Comparison of ENCODE assay signal across 24 mouse cellular contexts in the genomic region with DNA sequence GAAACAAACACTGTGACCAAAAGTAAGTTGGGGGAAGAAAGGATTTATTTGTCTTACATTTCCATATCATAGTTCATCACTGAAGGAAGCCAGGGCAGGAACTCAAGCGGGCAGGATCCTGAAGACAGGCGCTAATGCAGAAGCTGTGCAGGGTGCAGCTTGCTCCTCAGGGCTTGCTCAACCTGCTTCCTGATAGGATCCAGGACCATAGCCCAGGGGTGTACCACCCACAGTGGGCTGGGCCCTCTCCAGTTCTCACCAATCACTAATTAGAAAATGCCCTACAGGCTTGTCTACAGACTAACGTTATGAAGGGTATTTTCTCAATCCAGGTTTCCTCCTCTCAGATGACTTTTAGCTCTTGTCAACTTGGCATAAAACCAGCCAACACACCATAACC. TPM values are rescaled to one million over a fixed set of nuclear protein-coding genes. Genes with fewer than 3 reads are reported as not detected.
DNase-seq lines count a peak whose midpoint lies in the region; ATAC-seq lines count a peak whose summit lies in the region.
"Had no signal": no experiment of that assay in that cellular context is flagged by ENCODE, and none has a peak within 500 bp of the region (broad histone marks: within the 10 kb centered on the region; RNA-seq: fewer than 3 reads in every experiment).

No protein-coding gene starts in this region.

- no peaks in the 10 kb centered on the region for H3K27me3 ChIP-seq in midbrain, embryonic 11.5 days (ENCODE audit: control insufficient read depth, insufficient read depth, low read length)
- H3K27me3 ChIP-seq in midbrain, embryonic 13.5 days: no peaks in the 10 kb centered on the region
- H3K27me3 ChIP-seq in limb, embryonic 12.5 days: no peaks in the 10 kb centered on the region
- peaks cover 21% of the 10 kb centered on the region; the same call in 1 of the 2 replicates for H3K27me3 ChIP-seq in liver, embryonic 15.5 days
- H3K27me3 ChIP-seq: limb, embryonic 15.5 days; midbrain, embryonic 12.5 days; neural tube, embryonic 12.5 days had no signal

- H3K9ac ChIP-seq in midbrain, embryonic 11.5 days (ENCODE audit: low read length): no peak overlapping the region
- H3K9ac ChIP-seq in midbrain, embryonic 13.5 days (replicated peaks): no peak overlapping the region
- H3K9ac ChIP-seq in limb, embryonic 12.5 days (replicated peaks): no peak overlapping the region
- H3K9ac ChIP-seq in liver, embryonic 15.5 days: no peak overlapping the region
- H3K9ac ChIP-seq: limb, embryonic 15.5 days; midbrain, embryonic 12.5 days; neural tube, embryonic 12.5 days had no signal

- H3K36me3 ChIP-seq in midbrain, embryonic 11.5 days (ENCODE audit: control insufficient read depth, insufficient read depth, low read length): no peaks in the 10 kb centered on the region
- H3K36me3 ChIP-seq in midbrain, embryonic 13.5 days: no peaks in the 10 kb centered on the region
- H3K36me3 ChIP-seq in limb, embryonic 12.5 days: no peaks in the 10 kb centered on the region
- H3K36me3 ChIP-seq in liver, embryonic 15.5 days (replicated peaks): no peaks in the 10 kb centered on the region
- H3K36me3 ChIP-seq: limb, embryonic 15.5 days; midbrain, embryonic 12.5 days; neural tube, embryonic 12.5 days had no signal

- no peak overlapping the region for H3K4me2 ChIP-seq in midbrain, embryonic 11.5 days
- H3K4me2 ChIP-seq in midbrain, embryonic 13.5 days (replicated peaks): no peak overlapping the region
- H3K4me2 ChIP-seq in limb, embryonic 12.5 days: no peak overlapping the region
- 0 out of 2 replicates have a peak overlapping the region, but pooled peaks have one; percentile 5 for H3K4me2 ChIP-seq in liver, embryonic 15.5 days
- H3K4me2 ChIP-seq: limb, embryonic 15.5 days; midbrain, embryonic 12.5 days; neural tube, embryonic 12.5 days had no signal

- no peak overlapping the region for H3K27ac ChIP-seq in midbrain, embryonic 11.5 days (ENCODE audit: low read depth, low read length)
- no peak overlapping the region for H3K27ac ChIP-seq in midbrain, embryonic 13.5 days
- H3K27ac ChIP-seq in limb, embryonic 12.5 days: peak overlapping the region; percentile 89
- no peak overlapping the region; the same call in 1 of the 2 replicates for H3K27ac ChIP-seq in liver, embryonic 15.5 days (replicated peaks)
- H3K27ac ChIP-seq: gastrocnemius, adult 2 months; limb, embryonic 15.5 days; midbrain, embryonic 12.5 days; neural tube, embryonic 12.5 days had no signal

- no peak overlapping the region for H3K4me3 ChIP-seq in midbrain, embryonic 11.5 days (ENCODE audit: low read depth, low read length)
- no peak overlapping the region for H3K4me3 ChIP-seq in midbrain, embryonic 13.5 days (replicated peaks)
- H3K4me3 ChIP-seq in limb, embryonic 12.5 days (replicated peaks): no peak overlapping the region
- no peak overlapping the region for H3K4me3 ChIP-seq in liver, embryonic 15.5 days (replicated peaks)
- H3K4me3 ChIP-seq: gastrocnemius, adult 2 months; limb, embryonic 15.5 days; midbrain, embryonic 12.5 days; neural tube, embryonic 12.5 days had no signal

- peak; percentile 59 for DNase-seq in midbrain, embryonic 11.5 days (ENCODE audit: low spot score, missing footprints)
- no peak for DNase-seq in urinary bladder, postnatal 25 days (ENCODE audit: low spot score)
- no peak for DNase-seq in spleen, postnatal 14 days (ENCODE audit: low spot score in 2 of 2)
- DNase-seq in ovary, adult 18-20 months (ENCODE audit: low spot score): no peak
- DNase-seq: adrenal gland, postnatal 14 days; B cell, adult 2 months; cerebellum, postnatal 10 days; gastrocnemius, adult 2 months; heart, postnatal 4 days; layer of hippocampus, adult 9-11 months; lung, postnatal 36 days; right cerebral cortex, adult 18-20 months had no signal

- WGBS in midbrain, embryonic 11.5 days: 70% methylated on average over 3 of the region's 3 CpGs
- 80% methylated on average over 3 of the region's 3 CpGs for WGBS in midbrain, embryonic 13.5 days
- 55% methylated on average over 3 of the region's 3 CpGs for WGBS in limb, embryonic 12.5 days
- WGBS in liver, embryonic 15.5 days (ENCODE audit: insufficient replicate concordance): 53% methylated on average over 3 of the region's 3 CpGs

- peaks cover 16% of the 10 kb centered on the region for H3K4me1 ChIP-seq in midbrain, embryonic 11.5 days (ENCODE audit: control insufficient read depth, insufficient read depth, low read length)
- peaks cover 30% of the 10 kb centered on the region for H3K4me1 ChIP-seq in midbrain, embryonic 13.5 days (replicated peaks)
- peaks cover 65% of the 10 kb centered on the region for H3K4me1 ChIP-seq in limb, embryonic 12.5 days (replicated peaks)
- peaks cover 17% of the 10 kb centered on the region; the same call in 1 of the 2 replicates for H3K4me1 ChIP-seq in liver, embryonic 15.5 days (replicated peaks)

- no peaks in the 10 kb centered on the region for H3K9me3 ChIP-seq in midbrain, embryonic 11.5 days (ENCODE audit: control insufficient read depth, low read length)
- no peaks in the 10 kb centered on the region for H3K9me3 ChIP-seq in midbrain, embryonic 13.5 days
- no peaks in the 10 kb centered on the region for H3K9me3 ChIP-seq in limb, embryonic 12.5 days
- no peaks in the 10 kb centered on the region for H3K9me3 ChIP-seq in liver, embryonic 15.5 days (replicated peaks)
- H3K9me3 ChIP-seq: limb, embryonic 15.5 days; midbrain, embryonic 12.5 days; neural tube, embryonic 12.5 days had no signal

- ATAC-seq in midbrain, embryonic 11.5 days (ENCODE audit: low FRiP score): no peak
- no peak for ATAC-seq in midbrain, embryonic 13.5 days
- ATAC-seq in limb, embryonic 12.5 days (ENCODE audit: insufficient number of reproducible peaks, insufficient read depth, low FRiP score, low TSS enrichment, low read depth): no peak
- peak; percentile 60; the same call in 1 of the 2 replicates for ATAC-seq in liver, embryonic 15.5 days (ENCODE audit: insufficient read depth)
- no peak for ATAC-seq in erythroblast, adult 5-6 weeks (replicated peaks; ENCODE audit: low FRiP score, poor library complexity, severe bottlenecking)
- ATAC-seq: hindbrain, embryonic 16.5 days; intestine, embryonic 16.5 days had no signal

RNA-seq across cellular contexts. Expression of gene Tut4, which starts 23.6 kb away (rescaled TPM):
- 61.9 and 66.9 TPM in 2 replicates for polyA plus RNA-seq in midbrain, embryonic 11.5 days (2014; fragmentation: Nextera tagmentation; extraction: Ambion mirVana)
- polyA plus RNA-seq in midbrain, embryonic 13.5 days (2015; fragmentation: Nextera tagmentation; extraction: Ambion mirVana): 92.4 and 97.6 TPM in 2 replicates
- 144 and 154 TPM in 2 replicates for polyA plus RNA-seq in limb, embryonic 12.5 days (2016; fragmentation: Nextera tagmentation; extraction: Ambion mirVana)
- 16.4 and 17.6 TPM in 2 replicates for polyA plus RNA-seq in liver, embryonic 15.5 days (2015; fragmentation: Nextera tagmentation; extraction: Ambion mirVana)
- 11.1 and 13.1 TPM in 2 replicates for total RNA-seq in erythroblast, adult 5-6 weeks (2015; ENCODE audit: low replicate concordance)
- total RNA-seq in erythroblast, adult 5-6 weeks (2017; ENCODE audit: low replicate concordance): 8.4 and 18.3 TPM in 2 replicates

RNA-seq across cellular contexts. Expression of gene Gpx7, which starts 28.9 kb away (rescaled TPM):
- polyA plus RNA-seq in midbrain, embryonic 11.5 days (2014; fragmentation: Nextera tagmentation; extraction: Ambion mirVana): 50.8 and 52.4 TPM in 2 replicates
- 24.7 and 26.2 TPM in 2 replicates for polyA plus RNA-seq in midbrain, embryonic 13.5 days (2015; fragmentation: Nextera tagmentation; extraction: Ambion mirVana)
- polyA plus RNA-seq in limb, embryonic 12.5 days (2016; fragmentation: Nextera tagmentation; extraction: Ambion mirVana): 62.0 and 62.9 TPM in 2 replicates
- 9.7 and 10.1 TPM in 2 replicates for polyA plus RNA-seq in liver, embryonic 15.5 days (2015; fragmentation: Nextera tagmentation; extraction: Ambion mirVana)
- not detected in 2 replicates for total RNA-seq in erythroblast, adult 5-6 weeks (2015; ENCODE audit: low replicate concordance)
- total RNA-seq in erythroblast, adult 5-6 weeks (2017; ENCODE audit: low replicate concordance): not detected in 2 replicates

RNA-seq across cellular contexts. Expression of gene Shisal2a, which starts 52.5 kb away (rescaled TPM):
- polyA plus RNA-seq in midbrain, embryonic 11.5 days (2014; fragmentation: Nextera tagmentation; extraction: Ambion mirVana): 1.6 and 2.4 TPM in 2 replicates
- 4.5 and 5.9 TPM in 2 replicates for polyA plus RNA-seq in midbrain, embryonic 13.5 days (2015; fragmentation: Nextera tagmentation; extraction: Ambion mirVana)
- polyA plus RNA-seq in limb, embryonic 12.5 days (2016; fragmentation: Nextera tagmentation; extraction: Ambion mirVana): 8.1 and 9.4 TPM in 2 replicates
- 0.26 and 0.35 TPM in 2 replicates for polyA plus RNA-seq in liver, embryonic 15.5 days (2015; fragmentation: Nextera tagmentation; extraction: Ambion mirVana)
- not detected in 2 replicates for total RNA-seq in erythroblast, adult 5-6 weeks (2015; ENCODE audit: low replicate concordance)
- total RNA-seq in erythroblast, adult 5-6 weeks (2017; ENCODE audit: low replicate concordance): not detected in 2 replicates
- total RNA-seq: gastrocnemius, adult 2 months; left cerebral cortex, adult 8-10 months had no signal
- polyA plus RNA-seq: small intestine, adult 2 months; urinary bladder, adult 2 months had no signal
